Mouse (Mus musculus): ENCODE measurements at regions not wholly inside any gene's neighbourhood (a gene's known extent, or its start where the extent isn't known, plus 50 kb on each side); places are given as distances from the start of the nearest gene placed in this dataset.

GRCm38 (mm10) chr1:108339827-108340226 lies 750.0 kb downstream of the Serpinb8 start:
- ChIA-PET POLR2A (no interaction called here), CTCF (no interaction called here)

GRCm38 (mm10) chr1:108341352-108341751 lies 751.5 kb downstream of the Serpinb8 start:
- POLR2A ChIA-PET, result no interaction called here
- CTCF ChIA-PET, result no interaction called here

DNA sequence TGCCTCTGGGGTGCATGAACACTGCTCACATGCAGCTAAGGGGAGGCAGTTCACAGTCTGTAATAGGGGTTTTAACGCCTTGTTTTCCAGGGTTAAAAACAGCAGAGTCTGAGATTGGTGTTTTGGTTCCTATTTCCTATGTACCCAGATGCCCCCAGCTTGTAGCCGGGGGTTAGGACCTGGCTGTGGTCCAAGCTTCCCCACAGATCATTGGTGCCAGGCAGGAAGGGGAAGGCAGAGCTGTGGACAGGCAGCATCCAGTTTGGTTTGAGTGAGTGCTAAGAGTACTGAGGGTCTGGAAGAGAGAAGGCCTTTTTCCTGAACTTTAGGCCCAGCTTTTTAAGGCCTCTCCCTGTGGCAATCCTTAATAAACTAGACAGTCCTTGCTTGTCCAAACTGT lies 774.0 kb downstream of the Serpinb8 start:
- POLR2A ChIA-PET, result no interaction called here
- CTCF ChIA-PET, result no interaction called here

DNA sequence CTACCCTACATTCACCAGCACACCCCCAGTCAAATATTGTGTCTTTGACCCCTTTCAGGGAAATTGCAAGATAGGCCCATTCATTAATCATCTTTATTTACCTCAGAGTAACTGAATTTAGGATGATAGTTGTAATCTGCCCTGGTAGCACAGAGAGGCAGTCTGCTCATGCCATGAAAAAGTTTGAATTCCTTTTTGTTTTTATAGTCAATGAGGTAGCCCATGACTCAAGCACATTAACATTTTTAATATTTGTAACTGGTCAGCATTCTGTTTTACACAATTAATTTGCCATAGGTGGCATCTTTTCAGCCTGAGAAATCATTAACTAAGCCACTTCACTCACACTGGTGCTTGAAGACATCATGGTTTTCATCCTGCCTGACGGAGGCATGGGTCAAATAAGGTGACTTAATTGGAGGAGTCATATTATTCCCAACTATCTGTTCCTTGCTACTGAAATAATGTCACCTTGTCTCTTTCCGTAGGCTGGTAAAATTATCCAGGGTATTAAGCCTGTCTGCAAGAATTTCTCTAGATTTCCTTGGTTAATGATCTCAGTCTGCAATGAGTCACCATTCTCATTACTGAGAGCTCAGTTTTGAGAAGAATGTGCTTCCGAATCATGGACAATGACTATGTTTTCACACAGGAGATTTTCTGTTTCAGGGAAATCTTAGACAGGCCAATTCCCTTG lies 780.2 kb downstream of the Serpinb8 start:
- CTCF ChIA-PET, result no interaction called here
- POLR2A ChIA-PET, result interaction anchor here in 1 of 4 experiments (1.0 kb wide), 1 partner anchor 146 kb away, joined by 3 read pairs; no protein-coding TSS in a partner anchor

- CTCF ChIA-PET, result no interaction called here
- POLR2A ChIA-PET, result no interaction called here
These were observed 800.1 kb downstream of the Serpinb8 start for GRCm38 (mm10) chr1:108389930-108390329.

- POLR2A ChIA-PET, result no interaction called here
- CTCF ChIA-PET, result no interaction called here
These were observed 800.7 kb downstream of the Serpinb8 start for GRCm38 (mm10) chr1:108390497-108390896.

GRCm38 (mm10) chr1:108439845-108440244 lies 850.0 kb downstream of the Serpinb8 start:
- POLR2A ChIA-PET, result no interaction called here
- CTCF ChIA-PET, result no interaction called here

DNA sequence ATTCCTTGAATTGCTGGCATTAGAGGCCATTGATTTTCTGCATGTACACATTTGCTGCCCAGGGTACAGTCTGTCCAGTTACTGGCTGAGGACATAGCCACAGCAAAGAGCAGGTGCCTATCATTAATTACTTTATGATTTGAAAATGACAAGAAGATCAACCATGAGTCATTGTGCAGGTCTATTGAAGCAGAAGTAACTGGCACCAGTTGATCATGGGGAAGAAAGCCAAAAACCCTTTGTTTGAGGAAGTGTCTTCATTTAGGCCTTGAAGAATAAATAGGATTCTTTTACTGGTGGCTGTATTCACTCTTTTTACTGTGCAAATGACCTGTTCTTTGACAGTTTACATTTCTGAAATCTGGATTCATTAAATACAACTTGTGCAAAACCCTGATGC lies 863.0 kb downstream of the Serpinb8 start:
- ChIA-PET CTCF (no interaction called here), POLR2A (no interaction called here)

GRCm38 (mm10) chr1:108472031-108472430 lies 882.2 kb downstream of the Serpinb8 start:
- ChIA-PET CTCF (no interaction called here), POLR2A (no interaction called here)

- CTCF ChIA-PET, result no interaction called here
- POLR2A ChIA-PET, result no interaction called here
These were observed 909.0 kb downstream of the Serpinb8 start for GRCm38 (mm10) chr1:108498854-108499253.

DNA sequence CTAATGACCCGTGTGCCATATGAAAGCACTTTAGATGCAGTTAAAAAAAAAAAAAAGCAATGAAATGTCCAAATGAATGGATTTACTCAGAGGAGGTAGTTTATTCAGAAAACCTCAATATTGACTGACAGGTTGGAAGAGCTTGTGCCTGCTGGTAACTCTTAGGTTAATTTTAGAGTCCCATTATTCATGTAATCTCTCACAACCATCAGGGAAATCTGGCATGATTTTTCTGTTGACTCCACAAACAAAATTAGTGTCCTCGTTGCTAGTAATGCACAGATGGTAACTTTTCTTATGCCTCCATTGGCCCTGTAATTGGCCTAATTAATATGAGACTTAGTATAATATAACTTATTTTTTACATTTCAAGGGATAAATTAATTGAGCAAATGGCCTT lies 937.6 kb downstream of the Serpinb8 start:
- ChIA-PET POLR2A (no interaction called here), CTCF (no interaction called here)

DNA sequence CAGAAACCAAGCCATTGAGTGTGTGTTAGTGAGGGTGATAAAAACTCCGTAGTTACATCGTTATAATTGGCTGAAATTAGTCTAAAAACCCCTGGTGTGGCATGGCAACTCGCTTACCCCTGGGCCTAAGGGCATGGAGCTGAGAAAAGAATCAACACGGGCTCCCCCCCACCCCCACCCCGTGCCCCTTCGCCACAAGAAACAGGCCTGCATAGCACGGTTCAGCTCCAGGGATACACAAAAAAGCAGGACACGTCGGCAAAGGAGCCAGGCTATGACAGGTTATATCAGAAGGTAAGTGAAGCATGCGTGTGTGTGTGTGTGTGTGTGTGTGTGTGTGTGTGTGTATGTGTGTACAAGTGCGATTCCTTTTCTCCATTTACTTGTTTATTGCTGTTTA lies 948.4 kb downstream of the Serpinb8 start:
- ChIA-PET CTCF (no interaction called here), POLR2A (no interaction called here)

DNA sequence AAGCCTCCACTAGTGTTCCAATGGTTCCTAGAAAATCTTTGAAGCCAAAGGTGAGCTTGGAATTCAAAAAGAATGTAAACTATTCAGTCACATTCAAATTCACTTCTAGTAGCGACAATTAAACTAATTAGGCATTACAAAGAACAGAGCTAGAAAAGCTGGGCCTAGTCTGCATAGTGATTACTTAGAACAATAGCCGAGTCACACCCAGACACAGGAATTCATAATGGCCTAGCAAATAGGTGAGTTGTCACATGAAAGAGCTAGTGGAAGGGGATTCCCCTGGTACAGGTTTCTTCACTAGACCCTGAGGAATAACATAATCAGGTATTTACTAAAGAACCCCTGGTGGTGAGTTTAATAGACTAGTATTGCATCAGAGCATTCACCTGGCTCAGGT lies 958.9 kb downstream of the Serpinb8 start:
- POLR2A ChIA-PET, result no interaction called here
- CTCF ChIA-PET, result no interaction called here

DNA sequence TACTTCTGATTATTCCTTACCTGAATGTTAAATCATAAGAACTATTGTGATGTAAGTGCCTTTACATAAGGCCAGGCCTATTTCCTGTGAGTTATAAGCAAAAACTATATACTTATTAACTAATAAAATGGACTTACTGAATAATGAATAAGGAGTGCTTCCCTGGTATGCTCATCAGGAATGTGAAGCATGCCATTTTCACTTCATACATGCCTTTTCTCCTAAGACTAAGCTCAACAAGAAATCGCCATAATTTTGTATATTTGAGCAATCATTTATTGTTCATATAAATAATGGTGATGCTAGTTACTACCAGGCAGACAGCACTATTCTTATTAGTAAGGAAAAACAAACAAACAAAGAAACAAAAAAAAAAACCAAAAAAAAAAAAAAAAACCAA lies 969.1 kb downstream of the Serpinb8 start:
- POLR2A ChIA-PET, result no interaction called here
- CTCF ChIA-PET, result no interaction called here

DNA sequence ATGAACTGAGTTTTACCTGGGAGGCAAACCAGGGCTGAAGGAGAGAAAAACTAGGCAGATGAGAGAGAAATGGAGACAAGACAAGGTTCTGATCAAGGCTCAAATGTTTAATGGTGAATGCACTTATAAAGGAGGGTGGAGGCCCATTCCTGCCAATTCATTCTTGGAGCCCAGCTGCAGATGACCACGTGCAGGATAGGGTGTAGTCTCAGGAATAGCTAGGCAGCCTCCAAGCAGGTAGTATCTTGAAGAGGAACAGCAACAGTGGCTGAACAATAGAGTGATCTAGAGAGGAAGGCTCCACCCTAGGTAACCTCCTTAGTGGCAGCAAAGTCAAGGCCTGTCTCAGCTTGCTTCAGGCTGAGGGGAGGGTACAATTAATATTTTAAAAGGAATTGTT lies 973.2 kb downstream of the Serpinb8 start:
- CTCF ChIA-PET, result no interaction called here
- POLR2A ChIA-PET, result no interaction called here

DNA sequence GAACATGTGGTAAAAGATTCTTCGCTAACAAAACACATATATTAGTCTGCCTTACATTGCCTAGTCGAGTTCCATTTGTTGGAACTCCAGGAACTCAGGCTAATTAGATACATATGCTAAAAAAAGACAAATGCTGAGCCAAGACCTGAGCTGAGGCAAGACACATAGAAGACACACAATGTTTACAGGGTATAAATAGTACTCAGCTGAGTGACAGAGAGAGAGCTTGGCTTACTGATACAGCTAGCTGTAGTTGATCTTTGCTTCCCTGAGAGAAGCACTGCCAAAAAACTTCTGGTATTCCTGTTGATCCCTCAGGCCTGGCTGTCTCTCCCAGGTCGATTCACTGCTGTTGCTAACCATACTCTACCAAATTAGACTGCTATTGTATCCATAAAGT lies 982.2 kb downstream of the Serpinb8 start:
- CTCF ChIA-PET, result no interaction called here
- POLR2A ChIA-PET, result no interaction called here

DNA sequence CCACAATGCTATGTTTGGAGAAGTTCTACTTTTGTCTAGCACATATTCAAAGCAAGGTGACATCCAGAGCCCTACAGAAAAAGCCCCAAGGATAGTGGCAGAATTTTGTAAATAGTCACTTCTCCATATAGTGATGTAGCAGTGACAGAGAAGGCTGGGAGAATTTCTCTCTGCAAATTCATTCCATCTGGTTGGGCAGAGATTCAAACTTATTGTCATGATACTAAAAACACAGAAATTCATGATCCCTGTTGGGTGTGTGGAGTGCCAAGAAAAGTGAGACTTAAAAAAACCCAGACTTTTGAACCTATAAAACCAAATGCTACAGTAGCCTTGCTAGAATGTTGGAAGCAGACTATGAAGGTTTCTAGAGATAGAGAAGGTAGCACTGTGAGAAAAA lies 983.0 kb downstream of the Serpinb8 start:
- CTCF ChIA-PET, result no interaction called here
- POLR2A ChIA-PET, result no interaction called here

DNA sequence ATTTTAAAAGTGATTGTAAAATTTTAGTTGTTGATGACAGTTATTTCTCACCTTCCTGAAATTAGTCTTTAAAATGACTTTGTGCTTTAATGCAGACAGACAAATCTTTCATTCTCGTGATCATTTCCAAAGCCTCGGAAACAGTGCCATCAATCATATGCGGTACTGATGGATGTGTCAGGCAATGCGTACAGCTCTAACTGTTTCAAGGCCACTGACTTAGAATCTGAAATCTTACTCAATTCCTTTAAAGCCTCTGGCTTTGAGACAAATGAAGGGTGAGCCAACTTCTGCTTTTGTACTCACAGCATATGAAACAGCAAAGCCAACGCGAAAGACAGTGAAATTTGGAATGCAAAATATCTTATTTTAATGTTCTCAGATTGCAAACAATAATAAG lies 987.0 kb downstream of the Serpinb8 start:
- POLR2A ChIA-PET, result no interaction called here
- CTCF ChIA-PET, result no interaction called here

- CTCF ChIA-PET, result no interaction called here
- POLR2A ChIA-PET, result no interaction called here
These were observed 988.0 kb downstream of the Serpinb8 start for GRCm38 (mm10) chr1:108577793-108578192.

- ChIA-PET POLR2A (no interaction called here), CTCF (no interaction called here)
These were observed 1003.1 kb downstream of the Serpinb8 start for GRCm38 (mm10) chr1:108592720-108593422.

DNA sequence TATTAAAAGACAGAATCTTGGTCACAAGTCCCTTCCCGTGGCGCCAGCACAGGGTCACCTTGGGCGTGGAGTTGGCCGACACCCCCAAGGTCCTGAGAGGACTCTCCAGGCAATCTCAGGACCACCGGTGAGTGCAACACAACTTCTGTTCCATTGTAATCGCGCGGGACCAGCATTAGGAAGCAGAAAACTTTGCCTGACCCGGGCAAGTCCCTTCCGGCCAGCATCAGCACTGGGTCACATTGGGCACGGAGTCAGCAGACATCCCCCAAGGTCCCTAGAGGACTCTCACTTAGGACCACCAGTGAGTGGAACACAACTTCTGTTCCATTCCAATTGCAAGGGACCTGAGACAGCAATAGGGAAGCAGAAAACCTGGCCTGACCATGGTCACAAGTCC lies 1007.3 kb downstream of the Serpinb8 start:
- POLR2A ChIA-PET, result no interaction called here

More for the DNA sequence above, 1007.3 kb downstream of the Serpinb8 start:
- CTCF ChIA-PET, result no interaction called here
